Mouse (Mus musculus) heart, postnatal 10 days (tissue): ENCODE data around the gene Ercc2. TPM values are rescaled to one million over a fixed set of nuclear protein-coding genes. Genes with fewer than 3 reads are reported as not detected.

Source experiments
- DNase-seq, 2 experiments: peaks; one replicate each; pipeline ENCODE4 v3.0.0; 2021
- intact Hi-C: fragments of 180-260 bp; cut with DNase I; formaldehyde crosslinking; loops from one replicate; pipeline ENCODE4 v1.15.1; 2025
- microRNA-seq, 2 experiments: library from miRNA; unstranded; fragments of <30 nt; microRNA quantifications; one replicate each; pipeline ENCODE4 v1.2.0; 2022
- total RNA-seq, 2 experiments: library from RNA; stranded (reverse); gene quantifications; 2 replicates each; pipeline ENCODE4 v1.2.3; 2021

Ercc2 gene
- total RNA-seq, 2 experiments from 2014 or later: 10.3 to 12.3 TPM

GRCm38 (mm10) chr7:19443344-19443743 is 61.5 kb downstream of the Ercc2 start:
- intact Hi-C loops: no loop called here
- DNase-seq: peak; percentile 90 to 94

- intact Hi-C loops: no loop called here
- no peak for DNase-seq
These were observed 63.0 kb downstream of the Ercc2 start for GRCm38 (mm10) chr7:19444801-19445200.

Small RNA genes within 50 kb of the gene (microRNA-seq; reads per million reads assigned to microRNA genes)
- gene Mir343: 0 reads per million in 2 experiments

Other genes with a start within 250 kb of the Ercc2 start
- gene Qpctl, start 232.7 kb upstream of the Ercc2 start, total RNA-seq: 1 to 10 TPM; 6.4 to 8.2 TPM
- gene Snrpd2, start 232.3 kb upstream of the Ercc2 start, total RNA-seq: 10 to 100 TPM; 77.1 to 81.0 TPM
- gene Gipr, start 215.9 kb upstream of the Ercc2 start, total RNA-seq: under 1 TPM; 0.50 to 0.69 TPM
- 10 to 100 TPM; 47.8 to 56.5 TPM for gene Eml2, start 205.6 kb upstream of the Ercc2 start, total RNA-seq
- gene Gpr4, start 169.5 kb upstream of the Ercc2 start, total RNA-seq: 10 to 100 TPM; 11.4 to 11.8 TPM
- 10 to 100 TPM; 53.4 to 57.7 TPM for gene Opa3, start 153.7 kb upstream of the Ercc2 start, total RNA-seq
- 10 to 100 TPM; 84.0 to 98.6 TPM for gene Vasp, start 110.2 kb upstream of the Ercc2 start, total RNA-seq
- under 1 TPM in 1 of 2 experiments, not detected in 1; 0.67 TPM for gene Ppm1n, start 101.9 kb upstream of the Ercc2 start, total RNA-seq
- 10 to 100 TPM; 67.9 to 82.8 TPM for gene Rtn2, start 99.4 kb upstream of the Ercc2 start, total RNA-seq
- under 1 TPM; 0.48 to 0.60 TPM for gene Fosb, start 72.0 kb upstream of the Ercc2 start, total RNA-seq
- gene Ercc1, start 37.2 kb upstream of the Ercc2 start, total RNA-seq: 10 to 100 TPM; 40.1 to 43.2 TPM
- gene Cd3eap, start 22.5 kb upstream of the Ercc2 start, total RNA-seq: 10 to 100 TPM in 1 of 2 experiments, 1 to 10 TPM in 1; 8.2 to 11.0 TPM
- gene Ppp1r13l, start 22.3 kb upstream of the Ercc2 start, total RNA-seq: 10 to 100 TPM; 23.1 to 40.1 TPM
- under 1 TPM; 0.26 to 0.55 TPM for gene Klc3, start 22.1 kb downstream of the Ercc2 start, total RNA-seq
- gene Ckm, start 22.8 kb downstream of the Ercc2 start, total RNA-seq: 1,000 to 10,000 TPM; 3,255 to 3,362 TPM
- gene Mark4, start 76.8 kb downstream of the Ercc2 start, total RNA-seq: 10 to 100 TPM; 26.6 to 26.8 TPM
- 1 to 10 TPM in 1 of 2 experiments, under 1 TPM in 1; 0.81 to 1.0 TPM for gene Exoc3l2, start 81.3 kb downstream of the Ercc2 start, total RNA-seq
- 1 to 10 TPM; 2.3 to 3.2 TPM for gene Bloc1s3, start 126.4 kb downstream of the Ercc2 start, total RNA-seq
- gene Trappc6a, start 126.4 kb downstream of the Ercc2 start, total RNA-seq: 10 to 100 TPM; 43.1 to 53.1 TPM
- gene Nkpd1, start 135.8 kb downstream of the Ercc2 start, total RNA-seq: not detected
- gene Ppp1r37, start 181.1 kb downstream of the Ercc2 start, total RNA-seq: 10 to 100 TPM; 43.1 to 46.2 TPM
- gene Zfp296, start 195.3 kb downstream of the Ercc2 start, total RNA-seq: not detected
- gene Gemin7, start 195.6 kb downstream of the Ercc2 start, total RNA-seq: 10 to 100 TPM; 54.5 to 58.0 TPM
- gene Clasrp, start 222.5 kb downstream of the Ercc2 start, total RNA-seq: 10 to 100 TPM; 24.1 to 29.5 TPM
- gene Relb, start 247.4 kb downstream of the Ercc2 start, total RNA-seq: 10 to 100 TPM in 1 of 2 experiments, 1 to 10 TPM in 1; 9.4 to 12.0 TPM